Mouse (Mus musculus) hindbrain, embryonic 10.5 days (tissue): ENCODE results near the gene Coro1c. TPM values are rescaled to one million over a fixed set of nuclear protein-coding genes. Genes with fewer than 3 reads are reported as not detected.

Experiments used
- DNase-seq: peaks from one replicate; pipeline ENCODE4 v3.0.0-alpha.2; 2017; ENCODE audit warnings: low spot score
- H3K27ac ChIP-seq: fragments of 300-500 bp; sonication (generic); 2 replicates; pipeline ENCODE4 v1.5.1; 2016; ENCODE audit warnings: mild to moderate bottlenecking, moderate library complexity
- H3K27me3 ChIP-seq: fragments of 300-500 bp; sonication (generic); 2 replicates; pipeline ENCODE4 v1.6.1; 2016; ENCODE audit warnings: mild to moderate bottlenecking; ENCODE audit not compliant: poor library complexity, insufficient read depth, severe bottlenecking
- H3K36me3 ChIP-seq: fragments of 300-500 bp; sonication (generic); 2 replicates; pipeline ENCODE4 v1.6.1; 2016; ENCODE audit warnings: mild to moderate bottlenecking, moderate library complexity
- H3K4me1 ChIP-seq: fragments of 300-500 bp; sonication (generic); replicated peaks from 2 replicates; pipeline ENCODE4 v1.6.1; 2016; ENCODE audit warnings: mild to moderate bottlenecking
- H3K4me3 ChIP-seq: fragments of 300-500 bp; sonication (generic); 2 replicates; pipeline ENCODE4 v1.5.1; 2016; ENCODE audit warnings: mild to moderate bottlenecking, moderate library complexity
- H3K9me3 ChIP-seq: fragments of 300-500 bp; sonication (generic); 2 replicates; pipeline ENCODE4 v1.6.1; 2016; ENCODE audit warnings: mild to moderate bottlenecking, moderate library complexity
- WGBS: fragments of 180-500 bp; shearing (Covaris S2); methylation state at CpG from one replicate; pipeline ENCODE4 v1.1.7; 2016; 5-methylcytosine and 5-hydroxymethylcytosine counted together
- polyA plus RNA-seq: library from polyadenylated mRNA; unstranded; fragments of >200 nt; fragmentation: Nextera tagmentation; extraction: Ambion mirVana; gene quantifications from 2 replicates; pipeline ENCODE4 v1.2.1, GENCODE M21; 2016

Coro1c gene
- polyA plus RNA-seq, 1 experiment from 2014 or later = 258 TPM

DNA sequence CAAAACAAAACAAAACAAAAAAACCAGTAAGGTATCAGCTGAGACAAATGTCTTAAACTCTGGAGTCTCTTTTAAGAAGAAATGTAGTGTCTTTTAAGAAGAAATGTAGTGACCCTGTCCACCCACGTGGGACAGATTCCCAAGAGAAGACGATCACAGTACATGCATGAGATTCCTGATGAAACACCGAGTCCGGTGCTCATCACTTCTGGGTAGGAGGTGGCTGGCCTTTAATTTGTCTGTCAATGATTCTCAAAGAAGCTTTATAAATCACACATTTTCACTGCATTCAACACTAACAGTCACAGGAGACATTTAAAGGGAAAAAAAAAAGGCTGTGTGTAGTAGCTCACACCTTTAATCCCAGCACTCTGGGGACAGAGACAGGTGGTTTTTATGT, 18.6 kb downstream of the Coro1c start:
- WGBS = 59% methylated on average over 4 of the region's 4 CpGs

GRCm38 (mm10) chr5:113889181-113889906, 19.2 kb downstream of the Coro1c start:
- Histone ChIP-seq H3K27ac (peak overlapping the region; percentile 70), H3K27me3 (no peaks in the 10 kb centered on the region), H3K4me3 (peak overlapping the region; percentile 27), H3K4me1 (peaks cover 63% of the 10 kb centered on the region), H3K36me3 (peaks cover 12% of the 10 kb centered on the region; the same call in 1 of the 2 replicates), H3K9me3 (no peaks in the 10 kb centered on the region)
- WGBS = 28% methylated on average over 19 of the region's 19 CpGs
- DNase-seq = peak; percentile 45

More for the DNA sequence above, 18.6 kb downstream of the Coro1c start:
- Histone ChIP-seq H3K9me3 (no peaks in the 10 kb centered on the region), H3K27me3 (no peaks in the 10 kb centered on the region), H3K4me1 (peaks cover 61% of the 10 kb centered on the region), H3K4me3 (no peak overlapping the region), H3K27ac (no peak overlapping the region), H3K36me3 (peaks cover 15% of the 10 kb centered on the region; the same call in 1 of the 2 replicates)
- no peak for DNase-seq

DNA sequence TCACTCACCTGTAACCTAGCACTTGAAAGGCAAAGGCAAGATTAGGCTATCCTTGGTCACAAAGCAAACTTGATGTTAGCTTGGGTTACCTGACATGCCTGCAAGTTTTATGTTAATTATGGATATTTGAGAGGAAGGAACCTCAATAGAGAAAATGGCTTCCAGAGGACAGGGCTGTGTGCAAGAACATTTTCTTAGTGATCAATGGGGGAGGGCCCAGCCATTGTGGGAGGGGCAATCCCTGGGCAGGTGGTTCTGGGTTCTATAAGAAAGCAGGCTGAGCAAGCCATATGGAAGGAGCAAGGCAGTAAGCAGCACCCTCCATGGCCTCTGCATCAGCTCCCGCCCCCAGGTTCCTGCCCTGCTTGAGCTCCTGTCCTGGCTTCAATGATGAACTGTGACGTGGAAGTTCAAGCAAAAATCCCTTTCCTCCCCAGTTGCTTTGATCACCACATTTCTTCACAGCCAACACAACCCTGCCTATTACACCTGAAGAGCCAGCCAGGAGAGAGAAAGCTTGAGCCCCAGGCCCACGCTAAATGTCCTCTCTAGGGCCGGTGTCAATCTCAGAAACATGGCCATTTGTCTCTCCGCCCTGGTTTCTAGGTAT, 20.3 kb downstream of the Coro1c start:
- no peaks in the 10 kb centered on the region for H3K9me3 ChIP-seq
- WGBS = 91% methylated on average over 5 of the region's 5 CpGs
- peaks cover 8% of the 10 kb centered on the region; the same call in 1 of the 2 replicates for H3K36me3 ChIP-seq
- H3K27ac ChIP-seq = peak overlapping the region; percentile 70
- DNase-seq = no peak
- no peaks in the 10 kb centered on the region for H3K27me3 ChIP-seq
- H3K4me1 ChIP-seq = peaks cover 70% of the 10 kb centered on the region
- H3K4me3 ChIP-seq = no peak overlapping the region

GRCm38 (mm10) chr5:113887132-113887531, 21.4 kb downstream of the Coro1c start:
- no peak for DNase-seq

DNA sequence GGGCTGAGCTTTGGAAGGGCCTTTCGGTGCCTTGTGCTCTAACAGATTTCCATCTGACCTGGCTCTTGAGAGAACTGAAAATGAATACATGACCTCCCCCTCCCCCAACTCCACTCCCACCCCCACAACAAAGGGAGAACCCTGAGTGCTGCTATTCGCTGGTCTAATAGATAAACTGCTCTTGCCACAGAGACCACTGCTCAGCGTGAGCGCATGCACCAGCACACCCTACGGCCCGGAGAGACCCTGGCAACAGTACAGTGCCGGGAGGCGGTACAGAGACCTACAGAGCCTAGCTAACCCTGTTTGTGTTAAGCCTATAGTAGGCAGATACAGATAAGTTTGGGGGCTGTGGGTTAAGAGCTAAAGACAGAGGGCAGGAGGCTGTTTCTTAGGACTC, 22.9 kb downstream of the Coro1c start:
- Histone ChIP-seq H3K36me3 (peaks cover 24% of the 10 kb centered on the region), H3K4me1 (peaks cover 81% of the 10 kb centered on the region), H3K4me3 (no peak overlapping the region; the same call in 1 of the 2 replicates), H3K27ac (peak overlapping the region; percentile 81), H3K27me3 (no peaks in the 10 kb centered on the region), H3K9me3 (no peaks in the 10 kb centered on the region)
- WGBS = 52% methylated on average over 8 of the region's 8 CpGs
- DNase-seq = peak; percentile 38

More at GRCm38 (mm10) chr5:113887132-113887531, 21.4 kb downstream of the Coro1c start:
- no peaks in the 10 kb centered on the region for H3K27me3 ChIP-seq
- peaks cover 81% of the 10 kb centered on the region for H3K4me1 ChIP-seq
- H3K27ac ChIP-seq = no peak overlapping the region
- 75% methylated on average over 11 of the region's 11 CpGs for WGBS
- no peaks in the 10 kb centered on the region for H3K9me3 ChIP-seq
- H3K36me3 ChIP-seq = peaks cover 15% of the 10 kb centered on the region
- H3K4me3 ChIP-seq = no peak overlapping the region

DNA sequence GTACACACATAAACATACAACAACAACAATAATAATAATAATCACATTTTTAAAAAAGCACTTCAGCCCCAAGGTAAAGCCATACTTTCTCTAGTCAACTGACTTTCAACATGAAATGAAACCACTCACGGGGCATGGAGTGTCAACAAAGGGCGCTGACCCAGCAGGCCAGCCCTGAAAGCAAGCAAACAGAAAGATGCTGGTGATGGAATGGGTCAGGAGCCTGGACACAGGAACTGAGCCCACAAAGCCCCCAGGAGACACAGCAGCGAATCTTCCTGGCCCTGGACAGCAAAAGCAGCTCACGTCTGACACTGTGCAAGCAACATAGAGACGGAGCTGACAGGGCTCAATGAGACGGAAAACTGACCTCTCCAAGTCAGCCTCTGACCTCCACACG, 23.8 kb downstream of the Coro1c start:
- no peaks in the 10 kb centered on the region for H3K27me3 ChIP-seq
- peaks cover 30% of the 10 kb centered on the region for H3K36me3 ChIP-seq
- WGBS = 56% methylated on average over 7 of the region's 7 CpGs
- H3K27ac ChIP-seq = no peak overlapping the region
- DNase-seq = no peak
- H3K9me3 ChIP-seq = no peaks in the 10 kb centered on the region
- H3K4me1 ChIP-seq = peaks cover 73% of the 10 kb centered on the region
- no peak overlapping the region for H3K4me3 ChIP-seq

GRCm38 (mm10) chr5:113883384-113883771, 25.2 kb downstream of the Coro1c start:
- Histone ChIP-seq H3K4me1 (peaks cover 64% of the 10 kb centered on the region), H3K36me3 (peaks cover 44% of the 10 kb centered on the region)
- 55% methylated on average over 3 of the region's 3 CpGs for WGBS

GRCm38 (mm10) chr5:113882566-113883383, 25.8 kb downstream of the Coro1c start:
- WGBS = 77% methylated on average over 15 of the region's 15 CpGs
- DNase-seq = no peak
- H3K36me3 ChIP-seq = peaks cover 49% of the 10 kb centered on the region
- H3K27ac ChIP-seq = peak overlapping the region; percentile 79
- peaks cover 63% of the 10 kb centered on the region for H3K4me1 ChIP-seq
- no peaks in the 10 kb centered on the region for H3K9me3 ChIP-seq
- H3K4me3 ChIP-seq = no peak overlapping the region
- no peaks in the 10 kb centered on the region for H3K27me3 ChIP-seq

More at GRCm38 (mm10) chr5:113883384-113883771, 25.2 kb downstream of the Coro1c start:
- Histone ChIP-seq H3K9me3 (no peaks in the 10 kb centered on the region), H3K27ac (peak overlapping the region; percentile 79), H3K27me3 (no peaks in the 10 kb centered on the region), H3K4me3 (no peak overlapping the region)
- DNase-seq = no peak

- no peak for DNase-seq
- Histone ChIP-seq H3K27ac (no peak overlapping the region), H3K4me1 (peaks cover 61% of the 10 kb centered on the region), H3K4me3 (no peak overlapping the region), H3K9me3 (no peaks in the 10 kb centered on the region), H3K36me3 (peaks cover 64% of the 10 kb centered on the region), H3K27me3 (no peaks in the 10 kb centered on the region)
- WGBS = 94% methylated on average over 14 of the region's 14 CpGs
Observed at GRCm38 (mm10) chr5:113881136-113881535, 27.4 kb downstream of the Coro1c start.

DNA sequence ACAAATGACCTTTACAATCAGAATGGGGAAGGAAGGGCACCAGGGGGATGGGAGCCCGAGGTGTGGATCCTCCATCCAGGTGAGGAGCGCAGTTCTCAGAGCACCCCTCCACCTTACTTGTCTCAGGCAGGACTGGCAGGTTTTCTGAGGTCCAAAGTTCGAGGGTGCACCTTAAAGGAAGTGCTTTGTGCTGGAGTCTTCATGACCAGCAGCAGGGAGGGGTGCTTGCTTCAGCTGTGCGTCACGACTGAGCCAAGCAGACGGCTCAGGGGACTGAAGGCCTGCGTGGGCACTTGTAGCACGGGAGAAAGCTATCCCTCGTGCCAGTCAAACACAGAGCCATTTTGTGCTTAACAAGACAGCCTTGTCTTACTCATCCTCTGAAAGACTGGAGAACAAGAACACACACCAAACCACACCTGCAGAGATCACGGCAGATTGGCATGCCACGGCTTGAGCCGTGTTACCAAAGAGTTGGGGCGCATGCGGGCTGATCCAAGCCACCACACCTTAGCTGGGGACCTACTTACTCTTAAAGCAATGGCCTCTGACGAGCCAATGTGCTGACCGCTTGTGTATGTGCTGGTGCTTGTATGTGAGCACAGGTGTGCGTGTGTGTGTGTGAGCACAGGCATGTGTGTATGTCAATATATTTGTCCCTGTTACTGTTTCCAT, 29.5 kb downstream of the Coro1c start:
- no peak for DNase-seq
- 92% methylated on average over 17 of the region's 17 CpGs for WGBS
- peaks cover 60% of the 10 kb centered on the region for H3K4me1 ChIP-seq
- no peak overlapping the region for H3K4me3 ChIP-seq
- peaks cover 82% of the 10 kb centered on the region for H3K36me3 ChIP-seq
- H3K27me3 ChIP-seq = no peaks in the 10 kb centered on the region
- H3K9me3 ChIP-seq = no peaks in the 10 kb centered on the region
- no peak overlapping the region for H3K27ac ChIP-seq

GRCm38 (mm10) chr5:113877565-113877964, 31.0 kb downstream of the Coro1c start:
- DNase-seq = no peak
- Histone ChIP-seq H3K27me3 (no peaks in the 10 kb centered on the region), H3K9me3 (no peaks in the 10 kb centered on the region), H3K36me3 (peaks cover 79% of the 10 kb centered on the region), H3K27ac (no peak overlapping the region), H3K4me1 (peaks cover 60% of the 10 kb centered on the region), H3K4me3 (no peak overlapping the region)
- 73% methylated on average over 3 of the region's 3 CpGs for WGBS

- H3K4me1 ChIP-seq = peaks cover 65% of the 10 kb centered on the region
- DNase-seq = no peak
- H3K4me3 ChIP-seq = no peak overlapping the region
- H3K9me3 ChIP-seq = no peaks in the 10 kb centered on the region
- H3K27ac ChIP-seq = peak overlapping the region; percentile 54
- no peaks in the 10 kb centered on the region for H3K27me3 ChIP-seq
- peaks cover 65% of the 10 kb centered on the region for H3K36me3 ChIP-seq
- WGBS = 93% methylated on average over 7 of the region's 7 CpGs
Observed at GRCm38 (mm10) chr5:113876176-113876575, 32.4 kb downstream of the Coro1c start.
